Mouse (Mus musculus): ENCODE data around the gene Stpg2. TPM values are rescaled to one million over a fixed set of nuclear protein-coding genes. Genes with fewer than 3 reads are reported as not detected.
"Not testable (repeated sequence)": the region's sequence is repeated elsewhere in the genome, so short reads cannot be mapped to it uniquely, and the experiment has no call there.

The Stpg2 gene
- polyA plus RNA-seq, 1 experiment from 2014 or later = not detected

GRCm38 (mm10) chr3:139676723-139677122 lies 471.2 kb downstream of the Stpg2 start:
- ATAC-seq (no peak), DNase-seq (no peak)
- Histone ChIP-seq H3K36me3 (replicated peaks; ENCODE audit: insufficient read depth, low read length) (no peaks in the 10 kb centered on the region), H3K9ac (replicated peaks) (no peak overlapping the region), H3K27ac (ENCODE audit: low read depth) (no peak overlapping the region), H3K27me3 (ENCODE audit: insufficient read depth, low read length) (no peaks in the 10 kb centered on the region), H3K4me1 (ENCODE audit: insufficient read depth) (no peaks in the 10 kb centered on the region), H3K4me3 (ENCODE audit: low read depth, low read length) (no peak overlapping the region), H3K4me2 (ENCODE audit: low read depth, low read length) (no peak overlapping the region), H3K9me3 (ENCODE audit: low read length) (no peaks in the 10 kb centered on the region)
- WGBS (ENCODE audit: insufficient replicate concordance) = 76% methylated on average over 1 of the region's 1 CpGs
- TF ChIP-seq EP300 (IDR thresholded peaks at IDR 0.05; ENCODE audit: low read depth) = no peak
- no peak for TF ChIP-seq CTCF (IDR thresholded peaks at IDR 0.05; ENCODE audit: low read depth)

DNA sequence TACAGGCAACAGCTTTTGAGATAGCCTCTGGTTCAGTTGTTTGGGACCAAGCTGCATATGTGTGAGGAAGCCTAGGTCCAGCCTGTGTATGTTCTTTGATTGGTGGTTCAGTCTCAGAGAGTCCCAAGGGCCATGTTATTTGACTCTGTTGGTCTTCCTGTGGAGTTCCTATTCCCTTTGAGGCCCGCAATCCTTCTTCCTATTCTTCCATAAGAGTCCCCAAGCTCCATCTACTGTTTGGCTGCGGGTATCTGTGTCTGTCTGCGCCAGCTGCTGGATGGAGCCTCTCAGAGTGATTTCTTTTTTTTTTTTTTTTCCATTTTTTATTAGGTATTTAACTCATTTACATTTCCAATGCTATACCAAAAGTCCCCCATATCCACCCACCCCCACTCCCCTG lies 498.7 kb downstream of the Stpg2 start:
- H3K36me3 ChIP-seq (replicated peaks; ENCODE audit: insufficient read depth, low read length); ATAC-seq; H3K27ac ChIP-seq (ENCODE audit: low read depth); H3K4me1 ChIP-seq (ENCODE audit: insufficient read depth); H3K9ac ChIP-seq (replicated peaks); H3K27me3 ChIP-seq (ENCODE audit: insufficient read depth, low read length); H3K4me3 ChIP-seq (ENCODE audit: low read depth, low read length); H3K9me3 ChIP-seq (ENCODE audit: low read length); H3K4me2 ChIP-seq (ENCODE audit: low read depth, low read length); DNase-seq: not testable (repeated sequence)
- 86% methylated on average over 3 of the region's 3 CpGs for WGBS (ENCODE audit: insufficient replicate concordance)

GRCm38 (mm10) chr3:139707396-139707795 lies 501.9 kb downstream of the Stpg2 start:
- DNase-seq; H3K27ac ChIP-seq (ENCODE audit: low read depth); ATAC-seq; H3K4me2 ChIP-seq (ENCODE audit: low read depth, low read length); H3K9ac ChIP-seq (replicated peaks); H3K4me1 ChIP-seq (ENCODE audit: insufficient read depth); H3K4me3 ChIP-seq (ENCODE audit: low read depth, low read length); H3K9me3 ChIP-seq (ENCODE audit: low read length); H3K27me3 ChIP-seq (ENCODE audit: insufficient read depth, low read length); H3K36me3 ChIP-seq (replicated peaks; ENCODE audit: insufficient read depth, low read length): not testable (repeated sequence)
- WGBS (ENCODE audit: insufficient replicate concordance) = 72% methylated on average over 4 of the region's 4 CpGs

DNA sequence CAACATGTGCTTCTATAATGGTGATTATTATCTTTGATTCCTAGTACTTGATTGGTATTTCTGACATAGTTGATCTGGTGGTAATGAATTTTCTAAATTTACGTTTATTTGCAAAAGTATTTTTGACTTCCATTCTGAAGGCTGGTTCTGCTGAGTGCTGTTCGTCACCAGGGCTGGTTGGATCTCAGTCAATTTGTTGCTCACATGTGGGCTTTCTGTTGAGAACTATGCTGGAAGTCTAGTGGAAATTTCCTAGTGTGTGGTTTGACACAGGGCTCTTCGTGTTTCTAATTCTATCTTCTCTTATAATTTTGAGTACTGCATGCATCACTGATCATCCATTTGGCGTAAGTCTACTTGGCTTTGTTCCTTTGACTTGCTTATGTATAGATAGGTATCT lies 504.3 kb downstream of the Stpg2 start:
- no peak for DNase-seq
- no peaks in the 10 kb centered on the region for H3K9me3 ChIP-seq (ENCODE audit: low read length)
- no peak overlapping the region for H3K4me3 ChIP-seq (ENCODE audit: low read depth, low read length)
- 69% methylated on average over 4 of the region's 4 CpGs for WGBS (ENCODE audit: insufficient replicate concordance)
- no peak overlapping the region for H3K4me2 ChIP-seq (ENCODE audit: low read depth, low read length)
- H3K27ac ChIP-seq (ENCODE audit: low read depth) = no peak overlapping the region
- no peaks in the 10 kb centered on the region for H3K4me1 ChIP-seq (ENCODE audit: insufficient read depth)
- ATAC-seq = no peak
- no peaks in the 10 kb centered on the region for H3K36me3 ChIP-seq (replicated peaks; ENCODE audit: insufficient read depth, low read length)
- no peak overlapping the region for H3K9ac ChIP-seq (replicated peaks)
- TF ChIP-seq EP300 (IDR thresholded peaks at IDR 0.05; ENCODE audit: low read depth) = no peak
- H3K27me3 ChIP-seq (ENCODE audit: insufficient read depth, low read length) = no peaks in the 10 kb centered on the region

DNA sequence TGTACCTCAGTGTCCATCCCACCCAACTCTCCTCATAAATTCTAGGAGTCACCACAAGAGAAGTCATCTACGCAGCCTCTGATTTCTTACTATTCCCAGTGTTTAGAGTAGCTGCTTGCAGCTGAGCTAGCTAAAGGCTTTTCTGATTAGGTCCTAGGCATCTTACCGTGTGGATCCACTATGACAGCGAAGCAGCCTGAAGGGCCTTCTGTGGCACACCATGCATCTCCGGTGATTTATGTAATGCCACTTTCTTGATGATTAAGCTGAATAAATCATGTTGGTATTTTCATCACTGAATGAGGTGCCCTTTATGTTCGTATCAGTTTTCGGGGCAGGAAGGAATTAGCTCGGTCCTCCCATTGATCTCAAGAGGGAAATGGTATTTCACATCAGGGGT lies 523.3 kb downstream of the Stpg2 start:
- TF ChIP-seq CTCF (IDR thresholded peaks at IDR 0.05; ENCODE audit: low read depth) (no peak), EP300 (IDR thresholded peaks at IDR 0.05; ENCODE audit: low read depth) (no peak)
- Histone ChIP-seq H3K4me2 (ENCODE audit: low read depth, low read length) (no peak overlapping the region), H3K27ac (ENCODE audit: low read depth) (no peak overlapping the region), H3K4me1 (ENCODE audit: insufficient read depth) (no peaks in the 10 kb centered on the region), H3K36me3 (replicated peaks; ENCODE audit: insufficient read depth, low read length) (no peaks in the 10 kb centered on the region), H3K4me3 (ENCODE audit: low read depth, low read length) (no peak overlapping the region), H3K9ac (replicated peaks) (no peak overlapping the region), H3K27me3 (ENCODE audit: insufficient read depth, low read length) (no peaks in the 10 kb centered on the region), H3K9me3 (ENCODE audit: low read length) (no peaks in the 10 kb centered on the region)
- no peak for ATAC-seq
- WGBS (ENCODE audit: insufficient replicate concordance) = 80% methylated on average over 7 of the region's 7 CpGs
- DNase-seq = no peak

GRCm38 (mm10) chr3:139729248-139729647 lies 523.8 kb downstream of the Stpg2 start:
- H3K9me3 ChIP-seq (ENCODE audit: low read length) = no peaks in the 10 kb centered on the region
- no peak overlapping the region for H3K27ac ChIP-seq (ENCODE audit: low read depth)
- H3K9ac ChIP-seq (replicated peaks) = no peak overlapping the region
- DNase-seq (no peak), ATAC-seq (no peak)
- no peak overlapping the region for H3K4me3 ChIP-seq (ENCODE audit: low read depth, low read length)
- no peaks in the 10 kb centered on the region for H3K27me3 ChIP-seq (ENCODE audit: insufficient read depth, low read length)
- H3K4me2 ChIP-seq (ENCODE audit: low read depth, low read length) = no peak overlapping the region
- TF ChIP-seq EP300 (IDR thresholded peaks at IDR 0.05; ENCODE audit: low read depth) (no peak), CTCF (IDR thresholded peaks at IDR 0.05; ENCODE audit: low read depth) (no peak)
- H3K36me3 ChIP-seq (replicated peaks; ENCODE audit: insufficient read depth, low read length) = no peaks in the 10 kb centered on the region
- WGBS (ENCODE audit: insufficient replicate concordance) = 68% methylated on average over 5 of the region's 5 CpGs
- H3K4me1 ChIP-seq (ENCODE audit: insufficient read depth) = no peaks in the 10 kb centered on the region

GRCm38 (mm10) chr3:139733156-139733555 lies 527.7 kb downstream of the Stpg2 start:
- 76% methylated on average over 2 of the region's 2 CpGs for WGBS (ENCODE audit: insufficient replicate concordance)
- DNase-seq = no peak

More at GRCm38 (mm10) chr3:139733156-139733555, 527.7 kb downstream of the Stpg2 start:
- TF ChIP-seq CTCF (IDR thresholded peaks at IDR 0.05; ENCODE audit: low read depth) (no peak), EP300 (IDR thresholded peaks at IDR 0.05; ENCODE audit: low read depth) (no peak)
- no peak for ATAC-seq
- Histone ChIP-seq H3K27ac (ENCODE audit: low read depth) (no peak overlapping the region), H3K9ac (replicated peaks) (no peak overlapping the region), H3K4me2 (ENCODE audit: low read depth, low read length) (no peak overlapping the region), H3K4me3 (ENCODE audit: low read depth, low read length) (no peak overlapping the region), H3K27me3 (ENCODE audit: insufficient read depth, low read length) (no peaks in the 10 kb centered on the region), H3K36me3 (replicated peaks; ENCODE audit: insufficient read depth, low read length) (no peaks in the 10 kb centered on the region), H3K4me1 (ENCODE audit: insufficient read depth) (no peaks in the 10 kb centered on the region), H3K9me3 (ENCODE audit: low read length) (no peaks in the 10 kb centered on the region)
